Mouse (Mus musculus) cerebellum, postnatal 14 days (tissue): ENCODE results near the gene Olfr1197.

Source experiments
- DNase-seq, 2 experiments: peaks; one replicate each; pipeline ENCODE4 v3.0.0; 2021; ENCODE audit warnings: mixed read lengths in 2 of 2

Olfr1197 gene

GRCm38 (mm10) chr2:88732266-88732665, at the start of gene Olfr1197:
TSS of gene Olfr1197 (minus strand) at chr2:88732366.
- no peak for DNase-seq

DNA sequence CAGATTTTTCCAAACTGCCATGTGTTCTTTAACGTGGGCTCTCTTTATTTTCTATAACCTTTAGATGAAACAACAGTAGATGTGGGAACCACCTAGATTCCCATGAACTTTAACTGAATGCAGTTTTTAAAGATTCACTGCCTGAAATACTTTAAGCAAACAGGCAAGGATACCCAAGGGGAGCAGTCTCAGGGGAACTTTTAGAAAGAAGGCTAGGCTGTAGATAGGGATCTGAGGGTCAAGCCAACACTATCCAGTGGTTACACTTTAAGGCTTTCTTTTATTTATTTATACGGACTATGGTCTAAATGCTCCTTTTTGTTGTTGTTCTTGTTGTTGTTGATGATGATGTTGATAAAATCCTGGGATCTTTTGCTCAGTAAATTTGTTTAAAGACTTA, 38.2 kb upstream of the Olfr1197 start, which contains the start of gene Olfr1200:
Gene Olfr1200, minus strand, starts transcription at position 101 of the 400 bp plus-strand sequence.
- DNase-seq: no peak

DNA sequence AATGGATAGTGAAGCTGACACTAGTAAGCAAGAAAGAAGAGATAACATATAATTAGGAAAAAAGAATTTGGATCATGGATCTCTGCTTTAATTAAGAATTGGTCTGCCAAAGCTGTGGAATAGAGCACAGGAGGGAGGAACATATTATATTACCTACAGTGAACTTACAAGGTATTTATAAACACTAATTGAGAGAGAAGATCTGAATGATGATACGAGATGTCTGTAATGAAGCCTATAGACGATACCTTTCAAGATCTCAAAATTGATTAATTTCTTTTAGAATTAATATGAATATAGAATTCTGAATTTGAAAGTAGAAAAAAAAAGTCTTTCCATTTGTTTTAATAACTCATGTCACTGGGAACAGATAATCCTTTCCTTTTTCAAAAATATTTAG, 28.2 kb upstream of the Olfr1197 start, which contains the start of gene Olfr1199:
Gene Olfr1199, minus strand, starts transcription at position 101 of the 400 bp plus-strand sequence.
- no peak for DNase-seq

- no peak for DNase-seq
These were observed 19.1 kb upstream of the Olfr1197 start, which contains the start of gene Olfr1198 for GRCm38 (mm10) chr2:88751270-88751669. TSS of gene Olfr1198 (minus strand) at chr2:88751370.

- DNase-seq: no peak
These were observed 11.2 kb upstream of the Olfr1197 start for GRCm38 (mm10) chr2:88743379-88743778.

GRCm38 (mm10) chr2:88704497-88704896, 27.7 kb downstream of the Olfr1197 start, which contains the start of gene Olfr1196:
TSS of gene Olfr1196 (minus strand) at chr2:88704597.
- no peak for DNase-seq

DNA sequence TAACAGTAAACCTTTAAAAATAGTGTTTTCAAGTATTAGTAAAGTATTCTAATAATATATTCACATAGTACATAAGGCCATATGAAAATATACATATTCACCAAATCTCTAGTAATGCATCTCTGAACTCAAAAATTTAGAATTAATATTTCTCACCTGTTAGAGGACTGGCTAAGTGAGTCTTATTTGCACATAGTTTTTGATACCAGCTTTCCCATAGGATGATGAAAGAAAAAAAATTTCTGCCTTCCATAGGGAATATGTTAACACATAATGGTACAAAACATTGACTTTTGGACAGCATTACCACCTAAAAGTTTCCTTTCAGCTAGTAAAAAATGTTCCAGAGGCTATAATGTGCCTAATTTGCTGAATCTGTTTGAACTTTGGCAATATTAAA, 43.1 kb downstream of the Olfr1197 start, which contains the start of gene Olfr1195:
Gene Olfr1195, minus strand, starts transcription at position 101 of the 400 bp plus-strand sequence.
- DNase-seq: no peak
